Mouse (Mus musculus) layer of hippocampus, postnatal 14 days (tissue): ENCODE measurements around the gene Sh3rf3. TPM values are rescaled to one million over a fixed set of nuclear protein-coding genes. Genes with fewer than 3 reads are reported as not detected.

Experiments used
- DNase-seq, 2 experiments: peaks; one replicate each; pipeline ENCODE4 v3.0.0; 2021 to 2022; ENCODE audit warnings: low spot score in 2 of 2, mixed read lengths in 1 of 2
- total RNA-seq, 2 experiments: library from RNA; stranded (reverse); gene quantifications; 2 replicates each; pipeline ENCODE4 v1.2.3; 2021

Gene Sh3rf3
- total RNA-seq, 2 experiments from 2014 or later: 43.2 to 45.4 TPM

DNA sequence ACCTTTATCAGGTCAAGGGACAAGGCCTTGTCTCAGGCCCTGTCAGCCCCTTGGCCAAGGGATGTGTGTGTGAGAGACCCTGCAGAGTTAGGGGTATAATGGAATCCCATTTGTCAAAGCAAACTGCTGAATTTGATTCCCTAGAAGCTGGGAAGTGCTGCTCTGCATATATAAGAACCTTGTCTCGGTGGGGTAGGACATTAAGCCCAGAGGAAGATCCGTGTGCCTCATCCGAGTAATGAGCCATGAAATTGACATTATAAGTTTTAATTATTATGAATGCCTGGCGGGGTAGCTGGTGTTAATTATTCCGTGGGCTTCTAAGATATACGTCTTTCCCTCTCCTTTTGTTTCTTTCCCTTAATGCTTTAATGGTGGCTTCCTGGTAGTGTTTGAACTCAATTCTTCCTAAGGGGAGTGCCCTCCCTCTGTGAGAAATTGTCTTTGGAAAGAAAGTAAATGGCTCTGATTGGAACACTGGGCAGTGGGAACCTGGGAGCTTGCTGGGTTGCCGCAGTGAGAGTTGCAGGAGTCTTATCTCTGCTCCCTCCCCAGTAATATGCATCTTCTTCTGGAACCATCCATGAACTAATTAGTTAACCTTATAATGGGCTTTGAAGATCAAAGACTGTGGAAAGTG is 166.3 kb downstream of the Sh3rf3 start:
- no peak for DNase-seq

DNA sequence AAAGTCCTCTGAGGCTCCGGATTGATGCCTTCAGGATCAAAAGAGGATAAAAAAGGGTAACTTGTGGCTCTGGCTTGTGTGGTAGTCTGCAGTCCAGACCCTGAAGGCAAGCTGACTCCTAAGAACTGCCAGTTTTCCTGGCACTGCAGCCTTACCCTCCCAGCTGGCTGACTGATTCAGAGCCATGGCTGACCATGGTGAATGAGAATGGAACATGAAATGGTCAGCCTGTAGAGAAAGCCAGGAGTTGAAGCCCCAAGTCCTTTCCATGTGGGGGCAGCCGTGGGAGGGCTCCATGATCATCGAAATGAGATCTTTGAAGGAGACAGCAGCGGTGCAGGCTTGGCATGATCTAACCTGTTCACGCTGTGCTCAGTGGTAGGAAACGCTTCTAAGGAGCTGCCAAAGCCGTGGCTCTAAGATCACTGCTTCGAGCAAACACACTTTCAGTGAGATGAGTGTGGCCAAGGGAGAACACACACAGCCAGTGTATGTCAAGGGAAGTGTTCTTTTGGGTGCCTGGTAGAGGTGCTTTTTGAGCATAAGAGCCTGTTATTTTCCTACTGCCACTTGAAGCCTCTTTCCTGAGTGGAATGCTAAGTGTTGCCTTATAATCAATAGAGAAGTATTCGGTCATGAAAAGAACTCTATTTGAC is 168.6 kb downstream of the Sh3rf3 start:
- no peak for DNase-seq

DNA sequence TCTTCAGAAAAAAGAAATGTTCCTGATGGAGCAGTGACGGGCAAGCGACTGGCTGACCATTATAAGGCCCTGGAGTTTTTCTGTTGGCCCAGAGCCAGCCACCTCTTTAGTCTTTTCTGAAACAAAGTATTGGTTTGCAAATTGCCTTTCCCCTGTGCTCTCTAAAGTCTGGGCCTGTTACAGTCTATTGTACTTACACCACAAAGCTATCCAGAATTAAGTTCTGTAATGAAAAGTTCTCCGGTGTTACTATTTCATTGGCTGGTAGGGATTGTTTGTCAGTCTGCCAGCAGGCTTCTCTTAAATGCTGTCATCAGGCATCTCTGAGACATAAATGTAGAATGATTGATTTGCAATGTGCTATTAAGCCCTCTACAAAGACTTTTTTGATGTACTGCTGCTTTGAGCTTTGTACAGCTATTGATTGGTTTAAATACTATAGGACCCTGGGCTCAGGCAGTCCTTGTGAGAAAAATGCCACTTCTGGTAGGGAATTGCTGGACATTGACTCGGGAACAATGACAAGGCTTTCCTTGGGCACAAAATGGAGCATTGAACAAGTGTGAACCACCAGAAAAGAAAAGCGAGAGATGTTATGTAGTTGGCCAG is 169.5 kb downstream of the Sh3rf3 start:
- DNase-seq: no peak

GRCm38 (mm10) chr10:58991611-58992010 is 178.5 kb downstream of the Sh3rf3 start:
- no peak for DNase-seq

GRCm38 (mm10) chr10:58994726-58995125 is 181.6 kb downstream of the Sh3rf3 start:
- no peak for DNase-seq

- DNase-seq: no peak
Observed at GRCm38 (mm10) chr10:58995132-58995531, 182.0 kb downstream of the Sh3rf3 start.

- peak in 1 of 2 experiments; percentile 34 for DNase-seq
Observed at GRCm38 (mm10) chr10:59002361-59002760, 189.2 kb downstream of the Sh3rf3 start.

- no peak for DNase-seq
Observed at GRCm38 (mm10) chr10:59011415-59011814, 198.3 kb downstream of the Sh3rf3 start.

- no peak for DNase-seq
Observed at GRCm38 (mm10) chr10:59013618-59014017, 200.5 kb downstream of the Sh3rf3 start.

GRCm38 (mm10) chr10:59019302-59019973 is 206.3 kb downstream of the Sh3rf3 start:
- DNase-seq: no peak

DNA sequence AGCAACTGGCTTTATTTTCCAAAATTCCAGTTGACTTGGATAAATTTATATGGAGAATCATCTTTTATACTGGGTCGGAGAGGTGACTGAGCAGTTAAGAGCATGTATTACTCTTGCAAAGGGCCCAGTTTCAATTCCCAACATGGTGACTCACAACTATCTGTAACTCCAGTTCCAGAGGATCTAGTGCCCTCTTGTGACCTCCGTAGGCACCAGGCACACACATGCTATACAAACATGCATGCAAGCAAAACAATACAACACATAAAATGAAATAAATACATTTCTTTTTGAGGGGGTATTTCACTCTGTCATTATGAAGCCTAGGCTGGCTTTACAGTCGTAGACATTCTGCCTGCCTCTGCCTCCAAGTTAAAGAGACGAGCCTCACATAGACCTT is 237.3 kb downstream of the Sh3rf3 start:
- DNase-seq: no peak

- DNase-seq: no peak
Observed at GRCm38 (mm10) chr10:59056294-59056693, 243.1 kb downstream of the Sh3rf3 start.

DNA sequence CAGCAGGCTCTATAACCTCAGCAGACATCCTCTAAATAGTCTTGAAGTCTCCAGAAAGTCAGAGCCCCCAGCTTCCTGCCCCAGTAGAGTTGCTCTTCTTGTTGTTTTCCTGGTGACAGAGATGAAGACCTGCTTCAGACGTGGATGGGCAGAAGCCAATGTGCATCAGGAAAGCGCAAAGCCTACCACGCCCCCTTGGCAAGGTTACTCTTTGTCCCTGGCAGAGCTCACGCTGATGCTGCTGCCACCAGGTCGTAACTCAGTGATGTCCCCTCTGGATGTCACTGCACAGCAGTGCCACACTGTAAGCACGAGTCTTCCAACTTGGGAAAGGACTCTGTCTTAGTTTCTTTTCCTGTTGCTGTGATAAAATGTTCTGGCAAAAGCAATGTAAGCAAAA is 253.6 kb downstream of the Sh3rf3 start:
- DNase-seq: no peak

DNA sequence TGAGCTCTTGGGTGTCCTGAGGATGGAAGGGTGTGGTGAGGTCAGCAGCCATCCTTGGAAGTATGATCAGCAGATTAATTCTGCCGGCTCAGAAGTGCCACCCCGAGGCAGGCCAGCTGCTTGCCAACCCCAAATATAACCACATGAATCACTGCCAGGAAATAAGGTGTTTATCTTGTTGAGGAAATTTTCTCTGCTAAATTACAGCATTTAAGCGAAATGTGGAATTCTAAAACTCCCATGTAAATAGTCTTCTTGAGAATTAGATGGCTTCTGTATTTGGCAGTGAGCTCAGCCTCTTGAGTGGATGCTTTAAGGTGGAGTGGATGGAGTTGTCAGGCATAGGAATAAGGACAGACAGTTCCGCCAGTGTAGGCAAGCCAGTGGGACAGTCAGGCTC is 259.7 kb downstream of the Sh3rf3 start:
- no peak for DNase-seq

DNA sequence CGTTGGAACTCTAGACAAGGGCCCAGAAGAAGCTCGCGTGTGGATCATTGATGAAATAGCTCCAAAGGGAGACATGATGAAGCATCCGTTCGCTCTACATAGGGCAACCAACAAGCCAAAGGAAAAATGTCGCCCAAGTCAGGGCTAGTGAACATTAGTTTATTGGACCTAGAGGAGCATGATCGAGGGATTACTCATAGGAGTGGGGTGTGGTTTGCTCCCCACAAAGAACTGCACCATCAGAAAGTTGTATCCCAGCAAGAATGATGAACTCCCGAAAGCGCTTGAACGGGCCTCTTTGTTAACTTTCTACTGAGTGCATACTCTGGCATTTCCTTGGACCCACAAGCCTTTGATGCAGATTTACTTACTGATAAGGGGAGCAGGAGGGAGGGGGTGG is 263.5 kb downstream of the Sh3rf3 start:
- no peak for DNase-seq

DNA sequence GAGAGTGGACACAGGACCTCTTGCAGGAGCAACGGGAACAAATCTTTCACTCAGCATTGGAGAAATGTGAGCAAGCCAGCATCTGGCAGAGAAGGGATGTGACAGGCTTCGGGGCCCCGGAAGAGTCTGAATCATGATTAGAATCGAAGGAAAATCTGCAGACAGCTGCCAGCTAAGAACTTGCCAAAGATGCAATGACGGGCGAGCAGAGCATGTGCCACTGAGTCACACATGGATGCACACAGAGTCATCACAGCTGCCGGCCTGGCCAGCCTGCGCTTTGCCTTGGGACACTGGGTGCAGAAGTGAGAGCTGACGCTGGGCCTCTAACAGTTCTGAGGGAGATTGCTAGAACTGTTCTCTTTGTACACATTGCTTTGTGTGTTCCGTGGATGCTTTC is 264.8 kb downstream of the Sh3rf3 start:
- DNase-seq: peak; percentile 29 to 38

- DNase-seq: no peak
Observed at GRCm38 (mm10) chr10:59085604-59086003, 272.4 kb downstream of the Sh3rf3 start.

DNA sequence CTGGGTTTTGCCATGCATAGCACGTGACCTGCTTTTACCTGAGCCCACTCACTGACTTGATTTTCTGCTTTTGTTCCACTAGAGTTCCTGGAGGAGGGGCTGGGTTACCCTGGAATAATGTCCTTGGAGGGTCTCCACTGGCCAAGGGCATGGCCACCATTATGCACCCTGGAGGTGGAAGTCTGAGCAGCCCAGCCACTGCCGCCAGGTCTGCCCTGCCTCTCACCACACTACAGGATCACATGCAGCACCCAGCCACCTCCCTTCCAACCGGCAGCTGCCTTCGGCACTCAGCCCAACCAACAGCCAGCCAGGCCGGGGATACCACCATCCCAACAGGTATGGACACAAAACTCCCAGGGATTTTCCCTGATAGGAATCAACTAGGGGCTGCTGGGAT is 273.4 kb downstream of the Sh3rf3 start:
- DNase-seq: no peak

GRCm38 (mm10) chr10:59089861-59090621 is 276.9 kb downstream of the Sh3rf3 start:
- DNase-seq: peak; percentile 75 to 88

GRCm38 (mm10) chr10:59090622-59090971 is 277.4 kb downstream of the Sh3rf3 start:
- DNase-seq: no peak

GRCm38 (mm10) chr10:59091556-59091955 is 278.4 kb downstream of the Sh3rf3 start:
- no peak for DNase-seq
